24 mouse cellular contexts compared by ENCODE assay signal in genomic region chr17:30911732-30912088, GRCm38 (mm10). TPM values are rescaled to one million over a fixed set of nuclear protein-coding genes. Genes with fewer than 3 reads are reported as not detected.
DNase-seq lines count a peak whose midpoint lies in the region; ATAC-seq lines count a peak whose summit lies in the region.
"Had no signal": no experiment of that assay in that cellular context is flagged by ENCODE, and none has a peak within 500 bp of the region (broad histone marks: within the 10 kb centered on the region; RNA-seq: fewer than 3 reads in every experiment).

No protein-coding gene starts in this region.

- 14% methylated on average over 8 of the region's 8 CpGs for WGBS in kidney, embryonic 15.5 days
- 27% methylated on average over 8 of the region's 8 CpGs for WGBS in limb, embryonic 10.5 days
- WGBS in neural tube, embryonic 14.5 days, result 11% methylated on average over 8 of the region's 8 CpGs

- no peaks in the 10 kb centered on the region for H3K4me1 ChIP-seq in kidney, embryonic 15.5 days
- H3K4me1 ChIP-seq in limb, embryonic 10.5 days, result peaks cover 42% of the 10 kb centered on the region
- H3K4me1 ChIP-seq in neural tube, embryonic 14.5 days (ENCODE audit: control insufficient read depth, insufficient read depth, low read length), result peaks cover 19% of the 10 kb centered on the region
- H3K4me1 ChIP-seq: stomach, embryonic 15.5 days had no signal

- H3K36me3 ChIP-seq in kidney, embryonic 15.5 days, result no peaks in the 10 kb centered on the region
- no peaks in the 10 kb centered on the region for H3K36me3 ChIP-seq in limb, embryonic 10.5 days
- no peaks in the 10 kb centered on the region for H3K36me3 ChIP-seq in neural tube, embryonic 14.5 days (ENCODE audit: control insufficient read depth, insufficient read depth, low read length)
- H3K36me3 ChIP-seq: stomach, embryonic 15.5 days had no signal

- 0 out of 2 replicates have a peak, but pooled peaks have one; percentile 6 for ATAC-seq in cerebellum, adult (ENCODE audit: insufficient number of reproducible peaks, low FRiP score, low TSS enrichment)
- no peak for ATAC-seq in kidney, embryonic 15.5 days (replicated peaks; ENCODE audit: low FRiP score)
- ATAC-seq in neural tube, embryonic 14.5 days (ENCODE audit: low read depth), result peak; percentile 70; the same call in 1 of the 2 replicates
- ATAC-seq: activated CD4-positive, CD25-positive, alpha-beta regulatory T cell, adult 4 months; forebrain, embryonic 16.5 days; liver, postnatal 0 days; lung, postnatal 0 days had no signal

- no peak overlapping the region for H3K4me3 ChIP-seq in kidney, embryonic 15.5 days (replicated peaks)
- peak overlapping the region; percentile 26 for H3K4me3 ChIP-seq in limb, embryonic 10.5 days
- no peak overlapping the region for H3K4me3 ChIP-seq in neural tube, embryonic 14.5 days (ENCODE audit: low read depth, low read length)
- H3K4me3 ChIP-seq: stomach, embryonic 15.5 days had no signal

- H3K9ac ChIP-seq in kidney, embryonic 15.5 days, result no peak overlapping the region
- H3K9ac ChIP-seq in neural tube, embryonic 14.5 days (replicated peaks; ENCODE audit: low read depth, low read length), result no peak overlapping the region
- H3K9ac ChIP-seq: liver, postnatal 0 days; stomach, embryonic 15.5 days had no signal

- 0 out of 2 replicates have a peak overlapping the region, but pooled peaks have one; percentile 14 for H3K4me2 ChIP-seq in kidney, embryonic 15.5 days
- H3K4me2 ChIP-seq in neural tube, embryonic 14.5 days (ENCODE audit: low read depth, low read length), result peak overlapping the region; percentile 31; the same call in 1 of the 2 replicates
- H3K4me2 ChIP-seq: liver, embryonic 11.5 days; stomach, embryonic 15.5 days had no signal

- DNase-seq in cerebellum, postnatal 25 days, result no peak
- no peak for DNase-seq in kidney, adult 9 months
- DNase-seq in limb, embryonic 10.5 days (ENCODE audit: low spot score), result no peak
- no peak for DNase-seq in adrenal gland, postnatal 14 days
- DNase-seq in left cerebral cortex, adult 18-20 months (ENCODE audit: low spot score in 2 of 2), result no peak
- DNase-seq: adrenal gland, adult 8-10 months; gastrocnemius, postnatal 36 days; heart, postnatal 36 days; kidney, postnatal 36 days; liver, postnatal 0 days; right cerebral cortex, postnatal 4 days; thymus, adult 2 months had no signal

- no peak overlapping the region for H3K27ac ChIP-seq in kidney, embryonic 15.5 days
- 0 out of 2 replicates have a peak overlapping the region, but pooled peaks have one; percentile 3 for H3K27ac ChIP-seq in limb, embryonic 10.5 days
- H3K27ac ChIP-seq in neural tube, embryonic 14.5 days (ENCODE audit: low read depth, low read length), result no peak overlapping the region
- H3K27ac ChIP-seq: macrophage; stomach, embryonic 15.5 days had no signal

- H3K27me3 ChIP-seq in kidney, embryonic 15.5 days, result peaks cover 29% of the 10 kb centered on the region
- peaks cover 78% of the 10 kb centered on the region for H3K27me3 ChIP-seq in limb, embryonic 10.5 days (ENCODE audit: low read depth, poor library complexity, severe bottlenecking)
- H3K27me3 ChIP-seq in neural tube, embryonic 14.5 days (ENCODE audit: control insufficient read depth, insufficient read depth, low read length), result no peaks in the 10 kb centered on the region
- H3K27me3 ChIP-seq: stomach, embryonic 15.5 days had no signal

- no peaks in the 10 kb centered on the region for H3K9me3 ChIP-seq in kidney, embryonic 15.5 days (replicated peaks)
- no peaks in the 10 kb centered on the region for H3K9me3 ChIP-seq in limb, embryonic 10.5 days (replicated peaks)
- no peaks in the 10 kb centered on the region for H3K9me3 ChIP-seq in neural tube, embryonic 14.5 days (ENCODE audit: control insufficient read depth, low read length)
- H3K9me3 ChIP-seq: stomach, embryonic 15.5 days had no signal

RNA-seq across cellular contexts. Expression of gene Glp1r, which starts 10.1 kb away (rescaled TPM):
- 0.28 and 0.42 TPM in 2 replicates for polyA plus RNA-seq in kidney, embryonic 15.5 days (2015; fragmentation: Nextera tagmentation; extraction: Ambion mirVana)
- polyA plus RNA-seq in limb, embryonic 10.5 days (2016; fragmentation: Nextera tagmentation; extraction: Ambion mirVana), result 0.10 TPM in 1 of 2 replicates, not detected in the other
- 1.1 and 2.0 TPM in 2 replicates for polyA plus RNA-seq in neural tube, embryonic 14.5 days (2014; fragmentation: Nextera tagmentation; extraction: Ambion mirVana)
- total RNA-seq in adrenal gland, postnatal 14 days (2021), result 0.19 and 0.26 TPM in 2 replicates
- total RNA-seq in left cerebral cortex, adult 18-20 months (2021), result under 1 TPM; 0.56 to 0.65 TPM
- total RNA-seq: gastrocnemius, postnatal 36 days had no signal
- polyA plus RNA-seq: liver, postnatal 0 days; macrophage had no signal

RNA-seq across cellular contexts. Expression of gene Umodl1, which starts 42.7 kb away (rescaled TPM):
- polyA plus RNA-seq in kidney, embryonic 15.5 days (2015; fragmentation: Nextera tagmentation; extraction: Ambion mirVana), result 0.03 and 0.08 TPM in 2 replicates
- 0.09 and 0.24 TPM in 2 replicates for polyA plus RNA-seq in limb, embryonic 10.5 days (2016; fragmentation: Nextera tagmentation; extraction: Ambion mirVana)
- polyA plus RNA-seq in neural tube, embryonic 14.5 days (2014; fragmentation: Nextera tagmentation; extraction: Ambion mirVana), result not detected in 2 replicates
- 0.11 and 0.63 TPM in 2 replicates for total RNA-seq in adrenal gland, postnatal 14 days (2021)
- under 1 TPM in 1 of 2 experiments, not detected in 1; 0.16 TPM for total RNA-seq in left cerebral cortex, adult 18-20 months (2021)
- total RNA-seq: gastrocnemius, postnatal 36 days; heart, adult 8-10 months; heart, postnatal 36 days had no signal
- polyA plus RNA-seq: activated CD4-positive, CD25-positive, alpha-beta regulatory T cell, adult 4 months; heart, embryonic 14.5 days; intestine, embryonic 14.5 days; liver, embryonic 11.5 days; lung, postnatal 0 days; macrophage; stomach, embryonic 15.5 days had no signal
